ENCODE assay signal across 9 mouse cellular contexts in the genomic region with DNA sequence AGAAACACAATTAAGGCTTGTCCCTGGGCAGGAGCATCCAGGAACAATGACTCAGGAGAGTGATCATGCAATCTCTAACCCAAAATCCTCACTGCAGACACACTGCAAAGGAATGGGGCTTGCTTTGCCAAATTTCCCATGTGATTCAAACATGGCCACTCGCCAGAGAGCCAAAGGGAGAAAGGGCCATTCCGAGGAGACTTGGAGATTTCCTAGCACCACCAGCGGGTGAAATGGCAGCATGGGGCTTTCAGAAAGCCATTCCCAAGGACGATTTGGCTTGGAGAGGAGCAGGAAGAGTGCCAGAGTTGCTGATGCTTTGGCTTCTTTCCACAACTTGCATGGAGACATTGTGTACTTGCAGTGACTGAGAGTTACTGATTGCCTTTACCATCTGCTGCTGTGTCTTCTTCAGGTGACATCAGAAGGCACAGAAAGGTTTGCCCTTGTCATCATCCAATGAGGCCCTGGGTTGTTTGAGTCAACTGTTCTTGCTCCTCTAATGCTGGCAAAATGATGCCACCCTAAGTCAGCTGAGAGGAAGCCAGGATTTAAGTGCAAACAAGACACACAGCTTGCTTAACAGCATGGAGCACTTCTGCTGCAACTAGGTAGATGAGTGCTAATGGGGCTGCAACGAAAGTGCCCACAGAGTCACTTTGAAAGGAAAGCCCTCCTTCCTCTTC. TPM values are rescaled to one million over a fixed set of nuclear protein-coding genes. Genes with fewer than 3 reads are reported as not detected.
DNase-seq lines count a peak whose midpoint lies in the region; ATAC-seq lines count a peak whose summit lies in the region.
"Had no signal": no experiment of that assay in that cellular context is flagged by ENCODE, and none has a peak within 500 bp of the region (broad histone marks: within the 10 kb centered on the region; RNA-seq: fewer than 3 reads in every experiment).

No protein-coding gene starts in this region.

- H3K27ac ChIP-seq in midbrain, embryonic 16.5 days (ENCODE audit: low read length), result no peak overlapping the region
- H3K27ac ChIP-seq: neural tube, embryonic 12.5 days had no signal

- no peak overlapping the region for H3K4me3 ChIP-seq in midbrain, embryonic 16.5 days (ENCODE audit: low read depth, low read length)
- H3K4me3 ChIP-seq: neural tube, embryonic 12.5 days had no signal

- peak; percentile 57 to 68 for DNase-seq in left cerebral cortex, adult 18-20 months (ENCODE audit: low spot score in 2 of 2)
- DNase-seq in left cerebral cortex, adult 11 months (ENCODE audit: low spot score), result no peak
- peak; percentile 67 to 86 for DNase-seq in gastrocnemius, postnatal 36 days
- DNase-seq in layer of hippocampus, postnatal 14 days (ENCODE audit: low spot score in 2 of 2), result peak; percentile 54 to 60
- peak; percentile 61 for DNase-seq in ovary, postnatal 14 days (ENCODE audit: low spot score)

- H3K4me1 ChIP-seq in midbrain, embryonic 16.5 days (ENCODE audit: control insufficient read depth, insufficient read depth, low read length), result no peaks in the 10 kb centered on the region; the same call in 1 of the 2 replicates
- H3K4me1 ChIP-seq: neural tube, embryonic 12.5 days had no signal

- no peak overlapping the region for H3K9ac ChIP-seq in midbrain, embryonic 16.5 days (ENCODE audit: low read depth, low read length)
- H3K9ac ChIP-seq: neural tube, embryonic 12.5 days had no signal

- 73% methylated on average over 5 of the region's 5 CpGs for WGBS in midbrain, embryonic 16.5 days

- H3K36me3 ChIP-seq in midbrain, embryonic 16.5 days (ENCODE audit: control insufficient read depth, insufficient read depth, low read length), result no peaks in the 10 kb centered on the region
- H3K36me3 ChIP-seq: neural tube, embryonic 12.5 days had no signal

- no peak overlapping the region for H3K4me2 ChIP-seq in midbrain, embryonic 16.5 days (ENCODE audit: low read length)
- H3K4me2 ChIP-seq: neural tube, embryonic 12.5 days had no signal

- ATAC-seq in cerebellum, adult (ENCODE audit: insufficient number of reproducible peaks, low FRiP score, low TSS enrichment), result peak; percentile 77
- ATAC-seq in monocyte, adult 5-6 weeks (replicated peaks; ENCODE audit: insufficient number of reproducible peaks, low FRiP score, low TSS enrichment, poor library complexity, severe bottlenecking), result no peak
- ATAC-seq in midbrain, embryonic 16.5 days, result no peak

- intact Hi-C loops in gastrocnemius, postnatal 36 days (cut with DNase I), result no loop called here

- H3K27me3 ChIP-seq in midbrain, embryonic 16.5 days (ENCODE audit: control insufficient read depth, insufficient read depth, low read depth, low read length), result no peaks in the 10 kb centered on the region
- H3K27me3 ChIP-seq: neural tube, embryonic 12.5 days had no signal

- no peaks in the 10 kb centered on the region for H3K9me3 ChIP-seq in midbrain, embryonic 16.5 days (replicated peaks; ENCODE audit: control insufficient read depth, low read length, poor library complexity, severe bottlenecking)
- H3K9me3 ChIP-seq: neural tube, embryonic 12.5 days had no signal

RNA-seq across cellular contexts. Expression of gene Lyst, which starts 16.5 kb away (rescaled TPM):
- total RNA-seq in left cerebral cortex, adult 18-20 months (2021), result 10 to 100 TPM; 51.1 to 58.6 TPM
- total RNA-seq in gastrocnemius, postnatal 36 days (2021), result 1 to 10 TPM; 4.9 to 5.7 TPM
- 10 to 100 TPM; 60.7 to 67.4 TPM for total RNA-seq in layer of hippocampus, postnatal 14 days (2021)
- 73.5 to 115 TPM (median 113 TPM) in 3 replicates for total RNA-seq in monocyte, adult 5-6 weeks (2017)
- 3.9 and 4.5 TPM in 2 replicates for polyA plus RNA-seq in midbrain, embryonic 16.5 days (2015; fragmentation: Nextera tagmentation; extraction: Ambion mirVana)

Comparison
In these comparisons a context has a peak if more than half of its experiments do, and no peak if none do; other contexts are left out.
1. RNA of gene Lyst, which starts 16.5 kb away (total RNA-seq): 73.5 to 115 TPM in monocyte, adult 5-6 weeks, 60.7 to 67.4 TPM in layer of hippocampus, postnatal 14 days and 51.1 to 58.6 TPM in left cerebral cortex, adult 18-20 months; 4.9 to 5.7 TPM in gastrocnemius, postnatal 36 days; every median in the first group is over 4 times any median in the second.